Mouse (Mus musculus) ovary, postnatal 36 days (tissue): ENCODE measurements around the gene Sh3bp5l.
"Not testable (repeated sequence)": the region's sequence is repeated elsewhere in the genome, so short reads cannot be mapped to it uniquely, and the experiment has no call there.

Source experiments
- DNase-seq: peaks from one replicate; pipeline ENCODE4 v3.0.0; 2022; ENCODE audit warnings: low spot score, mixed read lengths

Sh3bp5l gene

DNA sequence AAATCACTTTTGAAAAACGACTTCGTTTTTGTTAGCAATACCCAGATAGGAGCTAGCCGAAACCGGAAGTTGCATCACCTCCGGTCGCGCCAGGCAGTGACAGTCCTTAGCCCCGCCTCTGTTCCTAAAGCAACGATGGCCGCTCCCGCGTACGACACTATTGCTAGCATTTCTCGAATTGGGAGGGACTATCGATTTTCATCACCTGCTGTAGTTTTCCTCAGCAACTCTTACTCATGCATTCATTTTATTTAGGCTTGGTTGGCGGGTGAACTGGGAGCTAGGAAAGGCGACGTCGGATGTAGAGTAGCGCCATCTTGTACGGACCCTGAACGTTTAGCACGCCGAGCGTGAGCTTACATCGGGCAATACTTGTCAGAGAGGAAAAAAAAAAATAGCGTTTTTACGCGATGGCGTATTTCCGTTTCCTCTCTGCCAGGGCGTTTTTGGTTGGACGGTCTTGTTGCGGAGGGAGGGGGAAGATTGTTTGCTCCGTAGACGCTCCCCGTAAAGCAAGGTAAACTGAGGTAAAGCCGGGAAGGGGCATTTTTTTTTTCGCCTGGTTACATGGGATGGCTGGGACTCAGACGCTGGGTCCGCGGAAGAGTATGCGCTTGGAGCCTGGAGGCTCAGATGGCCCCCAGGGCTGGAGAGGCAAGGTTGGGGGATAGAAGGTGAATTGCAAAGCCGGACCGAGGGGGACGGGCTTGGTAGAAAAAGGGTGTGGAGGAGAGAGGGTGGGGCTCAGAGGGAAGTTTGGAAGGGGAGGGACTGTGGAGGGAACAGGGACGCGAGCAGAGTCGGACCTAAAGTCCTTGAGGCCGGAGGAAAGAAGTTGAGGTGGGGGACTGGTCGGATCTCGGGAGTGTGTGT, at the start of gene Sh3bp5l, which contains the start of gene Zfp672:
Gene Sh3bp5l (plus strand): TSS at position 449 of the 873 bp plus-strand sequence.
Gene Zfp672 (minus strand): TSS at position 64 of the 873 bp plus-strand sequence.
- DNase-seq = peak; percentile 82

DNA sequence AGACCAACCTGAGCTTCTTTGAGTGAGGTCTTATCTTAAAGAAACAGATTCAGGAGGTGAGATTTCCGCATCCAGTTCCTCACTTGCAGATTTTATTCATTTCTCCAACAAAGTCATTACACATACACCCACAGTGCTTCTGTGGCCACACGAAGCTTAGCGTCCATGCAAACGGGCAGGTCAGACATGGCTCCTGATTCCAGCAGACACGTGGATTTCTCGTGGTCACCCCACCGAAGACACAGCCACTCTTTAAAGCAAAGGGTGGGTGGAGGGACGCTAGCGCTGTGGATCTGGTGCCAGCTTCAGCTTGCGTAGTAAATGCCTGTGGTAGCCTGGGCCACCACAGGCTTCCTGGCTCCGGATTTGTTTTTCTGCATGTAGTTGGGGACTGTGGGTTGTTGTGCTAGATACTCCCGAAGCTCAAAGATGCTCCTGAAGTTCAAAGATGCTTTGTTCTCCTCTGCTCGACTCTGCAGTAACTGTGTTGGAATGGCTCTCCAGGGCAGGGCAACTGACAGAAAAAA, 48.5 kb upstream of the Sh3bp5l start:
- no peak for DNase-seq

DNA sequence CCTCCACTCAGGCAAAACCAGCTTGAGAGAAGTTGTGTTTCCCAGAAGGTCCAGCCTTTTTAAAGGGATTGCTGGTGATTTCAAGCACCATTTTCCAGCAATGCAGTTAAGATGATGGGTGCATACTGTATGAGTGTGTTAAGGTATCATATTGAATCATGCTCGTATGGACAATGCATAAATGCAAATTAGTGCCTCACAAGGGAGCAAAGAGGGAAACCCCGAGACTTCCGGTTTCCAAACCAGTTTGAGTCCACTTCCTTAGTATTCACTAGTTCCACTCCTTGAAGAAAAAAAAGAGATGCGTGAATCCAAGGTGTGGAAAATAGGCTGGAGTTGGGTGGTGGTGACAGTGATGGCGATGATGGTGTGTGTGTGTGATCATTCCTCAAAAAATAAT, 48.0 kb upstream of the Sh3bp5l start:
- no peak for DNase-seq

DNA sequence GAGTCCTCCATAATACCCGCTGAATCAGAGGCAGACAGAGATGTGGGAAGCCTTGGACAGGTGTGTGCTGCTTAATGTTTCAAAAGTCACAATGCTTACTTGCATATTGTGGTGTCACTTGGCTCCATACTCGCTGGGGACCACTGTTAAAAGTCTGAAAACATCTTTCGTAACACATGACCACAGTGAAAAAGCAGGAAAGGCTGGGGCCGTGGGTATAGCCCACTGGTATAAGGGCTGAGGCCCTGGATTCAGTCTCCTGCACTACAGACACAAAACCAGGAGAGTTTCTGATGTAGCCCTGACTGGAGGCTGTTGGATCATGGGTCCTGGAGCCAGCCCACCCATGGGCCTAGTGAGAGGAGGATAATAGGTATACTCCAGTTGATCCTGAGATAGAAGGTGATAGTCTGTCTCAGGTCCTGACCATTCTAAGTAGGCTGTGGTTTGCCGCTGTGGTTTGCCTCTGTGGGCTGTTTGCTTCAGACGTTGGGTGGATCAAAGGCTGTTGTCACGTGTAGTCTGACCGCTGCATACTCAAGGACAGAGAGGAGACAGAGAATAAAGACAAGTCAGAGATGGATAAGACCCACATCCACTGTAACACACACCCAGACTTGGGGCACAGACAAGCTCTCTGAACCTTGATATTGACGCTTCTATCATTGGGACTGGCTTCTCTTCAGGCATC, 40.4 kb upstream of the Sh3bp5l start:
- no peak for DNase-seq

DNA sequence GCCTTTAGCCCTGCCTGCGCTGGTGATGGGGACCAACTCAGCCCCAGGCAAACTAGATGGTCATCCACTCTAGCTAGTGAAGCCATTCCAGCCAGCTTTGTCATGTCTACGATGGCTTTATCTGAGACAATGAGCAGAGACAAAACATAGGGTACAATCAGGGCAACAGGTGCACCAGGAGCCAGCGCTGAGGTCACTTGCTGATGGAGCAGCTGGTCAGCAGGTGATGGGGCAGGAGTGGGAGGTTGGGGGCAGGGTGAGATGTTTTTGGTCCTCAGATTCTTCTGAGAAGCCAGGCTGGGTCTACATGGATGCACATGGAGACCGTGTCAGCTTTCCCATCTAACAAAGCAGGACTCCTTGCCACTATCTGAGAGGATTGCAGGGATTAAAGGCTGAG, 39.7 kb upstream of the Sh3bp5l start:
- no peak for DNase-seq

DNA sequence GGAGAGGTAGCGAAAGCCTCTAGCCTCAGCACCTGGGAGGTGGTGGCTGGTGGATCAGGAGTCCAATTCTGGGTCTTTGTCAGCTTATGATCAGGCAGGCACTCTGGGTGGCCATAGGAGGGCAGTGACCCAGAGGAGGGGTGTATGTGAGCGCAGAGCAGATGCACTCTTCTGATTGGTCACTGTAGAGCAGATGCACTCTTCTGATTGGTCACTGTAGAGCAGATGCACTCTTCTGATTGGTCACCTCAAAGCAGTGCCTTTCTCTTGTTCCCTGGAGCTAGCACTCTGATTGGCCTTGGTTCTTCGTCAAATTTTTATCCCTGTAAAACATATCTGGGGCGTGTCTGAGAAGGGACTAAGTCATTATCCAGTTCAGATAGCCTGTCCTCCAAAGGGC, 37.7 kb upstream of the Sh3bp5l start:
- DNase-seq = no peak

DNA sequence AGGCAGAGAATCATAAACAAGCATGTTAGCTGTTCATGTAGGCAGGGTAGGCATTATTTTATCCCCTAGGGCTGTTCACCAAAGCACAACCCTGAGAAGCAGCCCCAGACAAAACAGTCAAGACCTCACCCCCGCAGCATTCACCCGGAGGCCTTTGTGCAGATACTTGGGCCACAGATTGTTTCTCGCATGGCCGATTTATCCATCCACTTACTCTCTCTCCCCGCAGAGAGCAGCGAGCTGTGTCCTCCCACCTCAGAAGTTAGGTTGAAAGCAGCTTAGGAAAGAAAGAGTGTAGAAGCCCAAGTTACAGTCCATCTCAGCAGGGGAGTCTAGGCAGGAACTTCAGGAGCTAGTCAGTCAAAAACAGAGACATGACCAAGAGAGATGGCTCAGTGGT, 33.1 kb upstream of the Sh3bp5l start:
- no peak for DNase-seq

DNA sequence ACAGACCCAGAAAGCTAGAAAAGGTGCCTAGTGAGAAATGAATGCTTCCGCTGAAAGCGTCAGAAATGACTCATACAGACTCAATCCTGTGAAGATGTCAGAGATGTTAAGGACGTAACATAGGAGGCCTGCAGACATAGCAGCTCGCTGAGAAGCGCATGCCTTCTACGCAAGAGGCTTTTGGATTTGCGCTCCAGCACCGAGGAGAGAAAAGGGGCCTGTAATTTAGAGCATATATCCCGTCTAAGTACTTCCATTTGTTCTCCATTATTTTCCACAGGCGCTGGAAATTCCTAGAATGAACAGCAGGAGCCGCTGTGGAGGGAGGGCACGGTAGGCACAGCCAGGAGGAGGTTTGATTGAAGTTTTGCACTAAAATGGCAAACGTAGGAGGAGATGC, 29.5 kb upstream of the Sh3bp5l start:
- peak; percentile 72 for DNase-seq

DNA sequence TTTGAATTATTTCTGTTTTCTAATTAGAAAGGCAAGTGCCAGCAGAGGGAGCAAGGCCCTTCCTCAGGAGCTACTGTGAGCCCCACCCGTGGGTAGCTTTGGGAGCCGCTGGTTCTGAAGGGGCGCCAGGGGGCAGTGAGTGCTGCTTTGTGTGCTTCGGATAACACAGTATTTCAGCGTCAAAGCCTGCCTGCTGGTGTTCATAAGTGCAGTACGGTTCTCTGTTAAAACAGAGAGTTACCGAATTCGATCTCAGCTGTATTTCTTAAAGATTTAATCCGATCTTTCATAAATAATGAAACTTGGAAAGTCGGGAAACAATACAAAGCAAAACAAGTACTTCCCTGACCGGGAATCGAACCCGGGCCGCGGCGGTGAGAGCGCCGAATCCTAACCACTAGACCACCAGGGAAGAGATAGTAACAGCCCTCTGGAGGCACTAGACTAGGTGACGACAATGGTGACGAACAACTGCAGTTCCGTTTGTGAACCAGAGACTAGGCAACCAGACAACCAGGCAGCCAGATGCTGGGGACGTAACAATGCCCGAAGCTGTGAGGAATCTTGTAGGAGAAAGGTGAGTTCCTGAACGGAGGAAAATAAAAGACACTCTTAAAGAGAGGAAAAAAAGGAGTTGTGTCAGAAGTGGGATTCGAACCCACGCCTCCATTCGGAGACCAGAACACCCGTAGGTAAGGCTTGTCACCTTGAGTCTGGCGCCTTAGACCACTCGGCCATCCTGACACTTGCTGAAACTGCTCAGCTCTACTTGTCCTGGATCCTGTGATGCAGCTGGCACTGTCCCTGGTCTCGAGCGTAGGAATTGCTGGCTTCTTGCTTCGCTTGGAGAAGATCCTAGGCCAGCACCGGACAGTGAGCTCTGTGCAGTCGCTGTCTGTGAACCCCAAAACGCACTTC, 28.4 kb upstream of the Sh3bp5l start:
- DNase-seq = peak; percentile 96

DNA sequence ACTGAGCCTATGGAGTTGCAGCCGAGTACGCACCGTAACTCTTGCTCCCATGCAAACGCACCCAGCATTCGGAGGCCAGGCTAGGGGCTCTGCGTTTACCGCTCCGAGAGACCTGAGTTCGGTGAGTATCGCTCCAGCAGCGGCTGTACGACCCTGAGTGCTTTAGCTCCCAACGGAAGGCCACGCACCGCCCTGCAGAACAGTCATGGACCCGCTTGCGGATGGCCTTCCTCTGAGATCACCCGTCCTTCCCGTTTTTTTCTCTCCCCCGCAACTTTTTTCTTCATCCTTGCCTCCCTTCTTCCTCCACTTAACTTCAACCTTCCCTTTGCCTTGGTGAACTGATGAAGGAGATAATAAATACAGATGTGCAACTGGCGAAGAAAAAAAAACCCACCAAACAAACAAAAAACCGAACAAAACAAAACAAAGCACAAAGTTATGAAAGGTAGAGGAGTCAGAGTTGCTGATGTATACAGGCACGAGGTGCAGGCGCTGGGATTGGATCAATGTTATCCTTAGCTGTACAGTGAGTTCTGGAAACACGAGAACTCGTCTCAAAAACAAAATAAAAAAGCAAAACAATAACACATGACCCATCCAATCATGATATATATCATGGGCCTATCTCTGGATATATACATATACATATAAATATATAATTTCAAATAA, 27.6 kb upstream of the Sh3bp5l start:
- DNase-seq = no peak

DNA sequence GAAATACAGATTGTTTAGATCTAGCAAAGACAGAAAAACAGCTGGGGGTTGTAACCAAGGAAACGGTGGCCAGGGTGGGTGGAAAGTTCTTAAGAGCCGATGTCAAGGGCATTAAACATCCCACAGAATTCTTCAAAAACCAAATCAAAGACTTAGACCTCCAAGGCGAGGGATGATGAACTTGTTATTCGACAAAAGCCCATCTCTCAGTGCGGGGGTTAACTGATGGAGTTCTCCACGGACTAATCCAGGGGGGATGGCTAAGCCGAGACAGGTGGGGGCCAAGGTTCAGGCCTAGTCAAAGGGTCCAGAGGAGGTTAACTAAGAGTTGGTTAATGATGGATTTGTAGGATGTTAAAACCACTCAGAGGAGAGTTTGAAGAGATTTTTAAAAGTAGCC, 26.9 kb upstream of the Sh3bp5l start:
- no peak for DNase-seq

DNA sequence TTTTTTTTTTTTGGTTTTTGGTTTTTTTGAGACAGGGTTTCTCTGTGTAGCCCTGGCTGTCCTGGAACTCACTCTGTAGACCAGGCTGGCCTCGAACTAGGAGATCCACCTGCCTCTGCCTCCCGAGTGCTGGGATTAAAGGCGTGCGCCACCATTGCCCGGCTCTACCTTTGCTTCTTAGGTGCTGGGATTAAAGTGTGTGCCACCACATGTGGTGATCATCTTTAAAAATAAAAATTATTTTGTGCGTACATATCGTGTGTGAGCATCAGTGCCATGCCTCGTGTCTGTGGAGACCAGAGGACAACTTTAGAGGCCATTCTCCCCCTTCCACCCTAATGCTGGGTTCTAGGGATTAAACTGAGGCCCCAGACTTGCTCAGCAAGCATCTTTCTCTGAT, 25.2 kb upstream of the Sh3bp5l start:
- DNase-seq = not testable (repeated sequence)

DNA sequence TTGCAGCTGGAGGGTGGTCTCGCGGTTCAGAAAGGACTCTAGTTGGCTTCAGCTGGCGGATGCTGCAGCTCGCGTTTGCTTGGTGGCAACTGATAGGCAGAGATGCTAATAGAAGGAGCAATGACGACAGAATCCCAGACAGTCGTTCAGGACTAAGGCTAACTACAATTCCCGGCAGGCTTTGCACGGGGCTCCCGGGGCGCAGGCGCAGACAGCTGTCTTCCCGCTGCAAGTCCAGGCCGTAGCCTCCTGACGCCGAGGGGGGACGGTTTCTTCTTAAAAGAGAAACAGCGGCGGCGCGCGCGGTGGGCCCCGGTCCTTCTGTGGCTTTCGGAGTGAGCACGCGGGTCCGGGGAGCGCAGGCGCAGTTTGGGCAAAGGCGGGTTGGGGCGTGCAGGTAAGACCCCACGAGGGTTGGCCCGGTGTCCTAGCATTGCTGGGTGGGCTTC, 23.6 kb upstream of the Sh3bp5l start, which contains the start of gene Zfp692:
Gene Zfp692 (plus strand): TSS at position 210 of the 449 bp plus-strand sequence.
- DNase-seq = peak; percentile 92

DNA sequence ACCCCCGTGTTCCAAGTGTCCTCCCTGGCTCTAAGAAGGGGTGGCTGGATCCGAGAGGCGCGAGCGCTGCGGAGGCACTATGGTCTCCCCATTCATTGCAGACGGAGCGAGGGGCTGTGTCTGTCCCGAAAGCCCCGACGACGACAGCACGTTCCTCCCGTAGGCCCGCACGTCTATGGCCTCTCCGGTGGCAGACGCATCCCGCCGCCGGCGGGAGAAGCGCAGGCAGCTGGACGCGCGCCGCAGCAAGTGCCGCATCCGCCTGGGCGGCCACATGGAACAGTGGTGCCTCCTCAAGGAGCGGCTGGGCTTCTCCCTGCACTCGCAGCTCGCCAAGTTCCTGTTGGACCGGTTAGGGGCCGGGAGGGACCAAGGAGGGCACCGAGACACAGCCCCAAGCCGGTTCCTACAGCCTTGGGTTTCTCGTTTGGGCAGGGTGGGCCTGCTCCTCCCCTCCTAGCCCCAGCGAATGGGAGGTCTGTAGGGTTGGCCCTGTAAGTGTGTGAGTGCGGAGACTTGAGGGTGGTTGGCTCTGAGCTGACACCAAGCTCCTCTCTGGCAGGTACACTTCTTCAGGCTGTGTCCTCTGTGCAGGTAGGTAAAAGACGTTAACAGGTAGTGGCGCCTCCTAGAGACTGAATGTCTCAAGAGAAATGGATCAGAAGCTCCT, 23.0 kb upstream of the Sh3bp5l start:
- peak; percentile 72 for DNase-seq

DNA sequence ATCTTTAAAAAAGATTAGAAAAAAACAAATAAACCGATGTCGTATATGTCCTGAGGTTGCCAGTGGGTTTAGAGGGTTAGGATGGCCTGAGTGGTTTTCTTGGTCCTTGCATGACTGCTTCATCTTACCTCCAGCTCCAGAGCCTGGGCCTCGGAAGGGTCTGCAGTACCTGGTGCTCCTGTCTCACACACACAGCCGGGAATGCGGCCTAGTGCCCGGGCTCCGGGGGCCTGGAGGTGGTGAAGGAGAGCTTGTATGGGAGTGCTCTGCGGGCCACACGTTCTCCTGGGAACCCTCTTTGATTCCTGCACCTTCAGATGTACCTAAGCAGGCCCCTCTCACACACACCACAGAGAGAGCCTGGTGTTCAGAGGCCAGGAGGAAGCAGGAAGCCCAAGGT, 21.9 kb upstream of the Sh3bp5l start:
- DNase-seq = no peak

DNA sequence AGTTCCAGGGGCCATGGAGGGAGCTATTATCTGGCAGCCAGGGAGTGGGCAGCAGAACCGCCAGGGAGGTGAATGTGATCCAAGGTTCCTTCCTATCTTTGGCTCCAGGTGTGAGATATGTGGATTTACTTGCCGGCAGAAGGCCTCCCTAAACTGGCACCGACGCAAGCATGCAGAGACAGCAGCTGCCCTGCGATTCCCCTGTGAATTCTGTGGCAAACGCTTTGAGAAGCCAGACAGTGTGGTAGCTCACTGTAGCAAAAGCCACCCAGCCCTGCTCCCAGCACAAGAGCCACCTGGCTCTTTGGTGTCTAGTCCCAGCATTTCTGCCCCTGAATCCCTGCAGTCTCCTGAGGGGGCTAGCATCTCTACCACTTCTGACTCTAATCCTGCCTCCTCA, 16.5 kb upstream of the Sh3bp5l start:
- no peak for DNase-seq

DNA sequence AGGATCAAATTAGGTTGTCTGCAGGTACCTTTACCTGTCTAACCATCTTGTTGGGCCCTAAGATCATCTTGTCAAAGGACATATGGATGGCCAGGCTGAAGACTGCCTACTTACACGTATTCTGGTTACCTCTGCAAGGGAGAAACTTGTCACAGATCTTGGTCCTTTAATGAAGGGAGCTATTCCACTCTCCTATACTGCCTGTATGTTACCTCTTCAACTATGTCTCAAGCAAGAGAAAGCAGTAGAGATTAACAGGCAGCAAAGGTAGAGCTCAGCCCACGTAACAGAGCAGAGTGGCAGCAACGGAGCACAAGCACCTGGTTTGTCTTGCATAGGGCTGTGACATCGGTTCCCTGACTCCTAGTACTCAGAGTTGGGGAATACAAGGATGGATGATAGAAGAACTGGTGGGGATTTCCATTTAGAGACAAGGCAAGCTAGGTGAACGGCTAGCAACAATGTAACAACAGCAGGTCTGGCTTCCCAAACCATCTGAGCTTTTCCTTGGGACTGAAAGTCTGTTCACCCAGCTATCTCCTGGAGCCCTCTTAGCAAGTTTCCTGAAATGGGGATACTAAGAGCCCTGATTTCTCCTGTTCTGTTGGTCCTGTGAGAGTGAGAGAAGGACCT, 14.9 kb upstream of the Sh3bp5l start:
- no peak for DNase-seq

DNA sequence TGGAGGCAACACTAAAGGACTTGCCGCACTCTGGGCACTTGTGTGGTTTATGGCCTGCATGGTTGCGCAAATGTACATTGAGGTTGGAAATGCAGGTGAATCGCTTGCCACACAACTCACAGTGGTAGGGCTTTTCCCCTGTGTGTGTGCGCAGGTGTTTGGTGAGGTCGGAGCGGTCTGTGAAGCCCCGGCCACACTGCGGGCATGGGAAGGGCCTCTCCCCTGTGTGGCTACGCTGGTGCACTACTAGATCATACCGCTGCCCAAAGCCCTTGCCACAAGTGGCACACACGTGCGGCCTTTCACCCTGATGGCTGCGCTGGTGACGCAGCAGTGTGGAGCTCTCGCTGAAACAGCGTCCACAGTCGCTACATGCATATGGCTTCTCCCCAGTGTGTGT, 14.2 kb upstream of the Sh3bp5l start:
- DNase-seq = no peak

DNA sequence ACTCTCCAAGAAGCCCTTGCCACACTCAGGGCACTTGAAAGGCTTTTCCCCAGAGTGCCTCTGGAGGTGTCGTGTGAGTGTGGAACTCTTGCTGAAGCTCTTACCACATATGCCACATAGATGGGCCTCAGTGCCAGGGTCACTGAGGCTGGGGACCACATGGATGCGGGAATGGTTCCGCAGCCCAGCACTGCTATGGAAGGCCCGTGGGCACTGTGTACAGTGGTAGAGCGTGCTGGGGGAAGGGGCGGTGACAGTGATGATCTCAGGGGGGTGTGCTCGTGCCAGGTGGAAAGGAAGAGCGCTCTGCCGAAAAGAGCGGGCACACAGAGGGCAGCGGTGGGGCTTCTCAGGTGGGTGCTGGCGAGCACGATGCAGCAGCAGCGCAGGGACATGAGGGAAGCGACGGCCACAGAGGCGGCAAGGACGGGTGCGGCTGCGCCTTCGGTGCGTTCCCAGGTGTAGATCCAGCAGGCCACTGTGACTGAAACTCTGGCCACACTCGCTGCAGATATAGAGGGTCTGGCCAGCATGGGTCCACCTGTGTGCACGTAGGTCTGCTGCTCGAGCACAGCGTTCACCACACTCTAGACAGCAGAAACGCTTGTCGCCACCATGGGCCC, 13.6 kb upstream of the Sh3bp5l start:
- no peak for DNase-seq
